ENCODE assay signal across 12 mouse cellular contexts in the genomic region with DNA sequence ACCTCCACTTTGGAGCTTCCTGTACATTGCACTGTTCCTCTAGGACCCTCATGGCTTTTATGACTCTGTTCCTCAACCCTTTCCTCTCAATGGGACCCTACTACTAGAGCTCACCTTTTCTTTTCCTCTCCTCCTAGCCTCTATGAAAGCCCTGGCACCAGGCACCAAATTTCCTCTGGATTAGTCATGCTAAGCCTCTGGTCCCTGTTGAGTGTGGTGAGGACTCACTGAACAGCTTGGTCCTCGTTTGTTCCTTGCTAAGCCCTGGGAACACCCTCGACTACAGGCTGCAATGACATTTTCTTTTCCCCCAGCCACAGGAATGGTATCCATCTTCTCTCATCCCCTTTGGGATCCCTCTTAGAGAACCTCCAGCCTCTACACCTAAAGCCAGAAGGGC.
"Had no signal": no experiment of that assay in that cellular context is flagged by ENCODE, and none has a peak within 500 bp of the region (broad histone marks: within the 10 kb centered on the region; RNA-seq: fewer than 3 reads in every experiment).

No protein-coding gene starts in this region.

- DNase-seq: left cerebral cortex, postnatal 4 days; liver; liver, embryonic 13.5 days; liver, postnatal 0 days; lung, adult 18-20 months; lung, adult 2 months; lung, embryonic 14.5 days; lung, postnatal 10 days; lung, postnatal 14 days; lung, postnatal 36 days; lung, postnatal 4 days; midbrain, embryonic 14.5 days had no signal
